Mouse (Mus musculus): Measurements from ENCODE around the gene Fam207a.

Fam207a gene

GRCm38 (mm10) chr10:77502967-77503922, 12.3 kb downstream of the Fam207a start:
- DNase-seq (ENCODE audit: low read depth, low spot score) = no peak

- DNase-seq (ENCODE audit: low read depth, low spot score) = no peak
Measured at GRCm38 (mm10) chr10:77500636-77501035, 14.9 kb downstream of the Fam207a start.

GRCm38 (mm10) chr10:77498254-77498653, 17.3 kb downstream of the Fam207a start:
- no peak for DNase-seq (ENCODE audit: low read depth, low spot score)

DNA sequence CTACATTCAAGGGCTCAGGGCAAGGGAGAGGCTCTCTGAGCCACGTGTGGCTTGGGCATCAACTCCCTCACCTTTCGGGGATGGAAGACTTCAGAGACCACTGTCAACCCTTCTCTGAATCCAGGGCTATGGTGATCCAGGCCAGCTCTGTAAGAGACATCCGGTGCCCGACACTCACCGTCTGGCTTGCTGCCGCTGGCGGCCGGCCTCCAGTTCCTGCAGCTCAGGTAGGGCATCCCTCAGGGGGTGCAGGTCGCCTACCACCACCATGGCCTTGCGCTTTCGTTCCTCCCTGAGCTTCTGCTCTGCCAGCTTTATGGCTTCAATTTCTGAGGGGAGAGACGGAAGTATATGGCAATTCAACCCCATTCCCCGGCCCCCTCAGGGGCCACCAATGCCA, 18.4 kb downstream of the Fam207a start:
- no peak for DNase-seq (ENCODE audit: low read depth, low spot score)

DNA sequence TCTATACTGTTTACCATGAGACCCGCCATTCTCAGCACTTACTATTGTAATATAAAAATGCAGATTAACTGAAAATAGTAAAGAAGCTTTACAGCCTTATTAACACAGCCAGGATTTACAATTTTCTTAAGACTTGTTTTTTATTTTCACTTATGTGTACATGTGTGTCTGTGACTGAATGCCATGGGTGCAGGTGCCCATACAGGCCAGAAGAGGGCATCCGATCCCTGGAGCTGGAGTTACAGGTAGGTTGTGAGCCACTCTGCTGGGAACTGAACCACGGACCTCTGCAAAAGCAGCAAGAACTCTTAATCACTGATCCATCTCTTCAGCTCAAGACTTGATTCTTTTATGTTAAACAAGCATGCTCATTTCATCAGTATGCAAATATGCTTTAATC, 22.7 kb downstream of the Fam207a start:
- DNase-seq (ENCODE audit: low read depth, low spot score) = no peak

DNA sequence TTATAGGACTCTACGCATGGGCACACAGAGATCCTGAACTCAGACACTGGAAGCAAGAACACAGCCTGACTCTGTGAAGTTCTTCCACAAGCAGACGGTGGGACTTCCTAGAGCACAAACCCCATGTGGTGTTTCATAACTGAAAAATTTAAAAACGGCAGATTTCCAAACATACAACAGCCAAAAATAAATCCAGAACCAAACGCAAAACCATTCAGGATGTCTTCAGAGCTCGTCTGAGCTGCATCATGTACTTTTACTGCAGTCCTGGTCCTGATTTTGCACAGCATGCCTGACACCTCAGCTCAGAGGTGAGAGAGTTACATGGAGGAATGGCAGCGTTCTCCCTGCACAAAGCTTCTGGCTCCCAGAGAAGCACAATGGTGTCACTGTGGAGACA, 24.0 kb downstream of the Fam207a start:
- no peak for DNase-seq (ENCODE audit: low read depth, low spot score)

DNA sequence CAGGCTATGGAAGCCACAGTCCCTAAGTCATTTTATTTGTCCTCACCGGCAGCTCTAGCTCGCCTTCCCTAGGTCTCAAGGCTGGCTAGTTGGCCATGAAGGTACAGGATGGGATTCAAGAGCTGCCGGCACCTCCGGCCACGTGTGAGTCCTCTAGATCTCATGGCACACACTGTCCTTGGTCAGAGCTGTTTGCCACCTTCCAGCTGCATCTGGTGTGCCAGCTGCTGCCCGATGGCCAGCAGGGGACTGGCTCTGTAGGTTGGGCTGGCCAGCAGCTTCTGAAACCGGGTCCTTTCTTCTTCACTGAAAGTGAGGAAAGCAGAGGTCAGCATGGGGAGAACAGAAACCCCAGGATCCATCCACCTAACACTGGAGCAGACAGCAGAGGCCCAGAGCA, 27.4 kb downstream of the Fam207a start:
- no peak for DNase-seq (ENCODE audit: low read depth, low spot score)

DNA sequence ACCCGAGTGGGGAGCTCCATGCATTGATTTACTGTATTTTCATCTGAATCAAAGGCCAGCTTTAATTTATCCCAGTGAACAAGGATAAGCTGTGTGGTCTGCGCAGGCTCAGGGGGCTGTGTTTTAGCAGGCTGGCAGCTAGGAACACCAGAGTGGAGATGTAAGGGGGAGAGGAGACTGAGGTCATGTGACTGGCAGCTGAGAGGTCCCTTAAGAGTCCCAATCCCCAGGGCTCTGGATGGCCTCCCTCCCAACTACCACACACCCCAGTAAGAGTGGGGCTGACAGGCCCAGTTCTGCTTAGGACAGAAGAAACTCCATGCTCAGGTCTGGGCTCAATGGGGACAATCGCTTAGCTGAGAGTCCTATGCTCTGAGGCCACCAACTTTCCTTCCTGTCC, 29.8 kb downstream of the Fam207a start:
- DNase-seq (ENCODE audit: low read depth, low spot score) = no peak

GRCm38 (mm10) chr10:77484205-77484935, 31.2 kb downstream of the Fam207a start:
- DNase-seq (ENCODE audit: low read depth, low spot score) = peak; percentile 9

DNA sequence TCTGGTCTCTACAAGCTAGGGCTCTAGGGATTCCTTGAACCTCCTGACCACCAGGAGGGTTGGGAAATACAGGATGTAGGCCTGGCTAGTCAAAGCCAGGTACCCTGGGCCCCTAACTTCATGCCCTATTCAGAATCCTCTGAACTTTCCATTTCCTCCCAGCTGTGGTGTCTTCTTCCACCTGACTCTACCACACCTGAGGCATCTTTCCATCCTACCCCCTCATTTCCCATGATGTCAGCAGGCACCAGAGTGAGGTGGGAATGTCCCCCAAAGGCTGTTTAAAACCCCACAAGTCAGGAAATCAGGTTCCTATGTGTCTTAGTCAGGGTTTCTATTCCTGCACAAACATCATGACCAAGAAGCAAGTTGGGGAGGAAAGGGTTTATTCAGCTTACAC, 33.8 kb downstream of the Fam207a start:
- no peak for DNase-seq (ENCODE audit: low read depth, low spot score)

DNA sequence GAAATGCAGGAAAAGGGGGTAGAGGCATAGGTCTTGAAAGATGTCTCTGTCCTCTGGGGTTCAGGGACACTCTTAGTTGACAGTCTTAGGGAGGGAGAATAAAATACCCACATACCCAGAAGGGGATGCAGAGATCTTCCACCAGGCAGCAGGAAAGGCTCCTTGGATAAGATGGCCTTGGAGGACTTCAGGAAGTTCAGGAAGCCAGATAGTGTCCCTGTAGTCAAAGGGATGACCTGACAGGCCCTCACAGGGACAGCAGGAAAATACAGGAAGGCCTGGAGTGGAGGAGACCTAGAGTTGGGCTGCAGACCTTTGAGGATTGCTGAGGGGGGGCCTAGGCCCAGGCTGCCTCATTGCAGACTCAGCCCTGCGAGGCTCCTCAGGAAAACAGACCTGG, 35.6 kb downstream of the Fam207a start:
- DNase-seq (ENCODE audit: low read depth, low spot score) = no peak

GRCm38 (mm10) chr10:77476907-77477306, 38.7 kb downstream of the Fam207a start:
- DNase-seq (ENCODE audit: low read depth, low spot score) = no peak

GRCm38 (mm10) chr10:77472188-77472587, 43.4 kb downstream of the Fam207a start:
- no peak for DNase-seq (ENCODE audit: low read depth, low spot score)

- DNase-seq (ENCODE audit: low read depth, low spot score) = no peak
Measured at GRCm38 (mm10) chr10:77471512-77471911, 44.1 kb downstream of the Fam207a start.

GRCm38 (mm10) chr10:77470763-77471162, 44.8 kb downstream of the Fam207a start:
- DNase-seq (ENCODE audit: low read depth, low spot score) = no peak

GRCm38 (mm10) chr10:77468675-77469074, 46.9 kb downstream of the Fam207a start:
- no peak for DNase-seq (ENCODE audit: low read depth, low spot score)

DNA sequence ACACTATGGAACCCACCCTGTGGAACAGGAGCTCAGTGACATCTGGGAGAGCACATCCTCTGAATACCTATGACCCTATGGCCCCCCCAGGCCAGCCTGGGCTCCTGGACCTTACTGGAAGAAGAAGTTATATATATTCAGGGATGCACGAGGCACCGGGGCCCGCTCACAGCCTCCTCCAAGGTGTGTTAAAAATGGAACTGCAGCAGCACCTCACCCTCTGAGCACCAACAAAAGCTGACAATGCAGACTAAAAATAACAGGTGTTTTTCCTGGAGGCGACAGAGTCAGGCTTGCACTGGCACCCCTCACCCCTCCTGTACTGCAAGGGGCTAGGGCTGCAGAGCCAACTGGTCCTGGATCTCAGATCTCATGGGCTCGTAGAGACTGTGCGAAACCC, 48.2 kb downstream of the Fam207a start:
- DNase-seq (ENCODE audit: low read depth, low spot score) = no peak

DNA sequence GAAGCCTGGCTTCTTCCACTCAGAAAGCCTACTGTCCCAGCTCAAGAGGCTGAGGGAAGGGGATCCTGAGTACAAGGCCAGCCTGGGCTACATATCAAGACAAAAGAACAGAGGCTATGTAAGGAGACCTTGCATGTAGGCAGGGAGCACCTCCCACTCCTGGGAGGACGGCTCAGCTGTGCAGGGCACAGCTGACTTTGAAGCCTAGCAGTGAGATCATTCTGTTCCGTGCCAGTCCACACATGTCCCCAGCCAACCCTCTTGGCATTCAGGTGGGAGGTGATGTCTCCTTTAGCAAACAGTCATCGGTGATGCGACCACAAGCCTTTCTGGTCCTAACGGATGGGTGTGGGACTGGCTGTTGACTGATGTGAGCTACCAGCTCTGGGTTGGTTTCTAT, 49.7 kb downstream of the Fam207a start:
- DNase-seq (ENCODE audit: low read depth, low spot score) = no peak

DNA sequence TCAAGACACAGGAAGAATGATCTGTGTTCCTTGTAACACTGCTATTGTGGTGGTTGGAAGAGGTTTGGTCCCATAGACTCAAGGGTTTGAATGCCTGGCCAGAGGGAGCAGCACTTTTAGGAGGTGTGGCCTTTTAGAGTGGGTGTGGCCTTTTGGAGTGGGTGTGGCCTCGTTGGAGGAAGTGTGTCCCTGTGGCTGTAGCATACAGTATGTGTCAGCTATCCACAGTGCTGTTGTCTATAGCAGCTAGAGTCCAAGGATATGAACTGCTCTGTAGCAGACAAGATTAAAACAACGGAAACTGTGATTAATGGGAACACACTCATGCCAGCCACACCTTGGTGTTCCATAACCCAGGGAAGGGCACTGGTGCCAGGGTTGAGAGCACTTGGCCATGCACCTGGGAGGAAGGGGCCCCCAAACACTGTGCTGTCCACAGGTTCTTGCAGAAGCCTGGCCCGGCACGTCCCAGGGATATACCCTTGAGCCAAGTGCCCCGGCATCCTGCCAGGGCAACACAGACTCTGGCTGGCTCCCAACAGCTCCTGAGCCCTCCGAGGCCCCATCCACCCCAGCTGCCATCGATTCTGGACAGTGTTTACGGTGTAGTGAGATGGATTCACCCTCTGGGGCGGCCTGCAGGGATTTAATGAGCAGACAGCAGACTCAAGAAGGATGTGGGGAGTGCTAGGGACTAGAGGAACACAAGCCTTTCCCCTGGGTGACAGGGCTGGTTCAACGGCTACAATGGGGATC, 51.2 kb downstream of the Fam207a start:
- no peak for DNase-seq (ENCODE audit: low read depth, low spot score)

DNA sequence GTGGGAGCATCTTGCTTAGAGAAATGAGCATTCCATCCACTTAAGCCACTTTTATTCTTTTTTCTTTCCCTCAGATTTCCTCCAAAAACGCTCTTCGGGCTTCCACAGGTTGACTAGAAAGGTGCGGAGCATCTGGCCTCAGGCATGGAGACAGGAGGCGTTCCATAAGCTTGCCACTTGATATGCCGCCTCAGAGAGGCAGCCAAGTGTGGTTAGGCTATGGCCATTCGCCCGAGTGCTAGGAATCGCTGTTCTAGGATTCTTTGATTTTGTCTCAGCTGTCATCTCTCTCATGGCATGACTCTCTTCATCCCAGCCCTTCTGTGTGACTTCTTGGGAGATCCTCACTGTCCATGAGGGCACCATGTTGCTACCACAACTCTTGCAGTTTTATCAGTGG, 54.4 kb downstream of the Fam207a start:
- no peak for DNase-seq (ENCODE audit: low read depth, low spot score)

DNA sequence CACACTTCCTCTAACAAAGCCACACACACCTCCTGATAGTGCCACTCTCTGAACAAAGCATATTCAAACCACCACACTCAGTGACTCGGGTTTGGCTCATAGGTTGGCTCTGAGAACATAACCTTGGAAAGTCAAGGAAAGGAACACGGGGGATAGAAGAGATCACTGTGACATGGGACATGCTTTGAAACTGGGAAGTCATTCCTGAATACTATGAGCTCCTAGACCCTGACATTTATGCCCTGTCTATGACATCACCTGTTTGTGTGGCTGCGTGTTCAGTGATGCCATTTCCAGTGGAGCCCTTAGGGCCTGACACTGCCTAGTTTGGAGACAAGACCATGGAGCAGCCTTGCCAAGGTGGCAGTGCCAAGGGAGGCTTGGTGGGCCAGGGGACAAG, 57.9 kb downstream of the Fam207a start:
- no peak for DNase-seq (ENCODE audit: low read depth, low spot score)

DNA sequence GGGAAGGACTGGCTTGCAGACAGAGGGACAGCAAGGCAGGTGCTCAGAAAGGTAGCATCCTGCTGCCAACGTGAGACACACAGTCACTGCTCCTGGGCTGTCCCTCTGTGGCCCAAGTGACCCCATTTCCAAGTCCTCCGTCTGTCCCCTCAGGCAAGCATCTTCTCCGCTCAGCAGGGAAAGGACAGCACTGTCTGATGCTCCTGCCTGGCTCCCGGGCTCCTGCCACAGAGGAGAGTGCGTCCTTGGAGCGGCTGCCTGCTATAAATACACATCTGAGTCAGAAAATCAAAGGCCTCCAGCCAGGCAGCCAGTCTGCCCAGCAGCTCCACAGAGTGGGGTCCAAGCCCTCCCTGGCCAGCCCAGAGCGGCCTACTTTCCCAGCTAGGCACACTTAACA, 59.1 kb downstream of the Fam207a start:
- no peak for DNase-seq (ENCODE audit: low read depth, low spot score)
